Mouse (Mus musculus) limb, embryonic 15.5 days (tissue): ENCODE measurements around the gene Prlhr. TPM values are rescaled to one million over a fixed set of nuclear protein-coding genes. Genes with fewer than 3 reads are reported as not detected.

Source experiments
- ATAC-seq: fragments of 200-750 bp; cut with Nextera tagmentation; 2 replicates; pipeline ENCODE4 v1.8.0; 2017; ENCODE audit warnings: low read depth, moderate TSS enrichment; ENCODE audit not compliant: insufficient number of reproducible peaks, low FRiP score, low TSS enrichment
- H3K27ac ChIP-seq: fragments of 300-500 bp; sonication (generic); 2 replicates; pipeline ENCODE4 v1.5.1; 2015; ENCODE audit warnings: moderate library complexity, mild to moderate bottlenecking, inconsistent platforms
- H3K27me3 ChIP-seq: fragments of 300-500 bp; sonication (generic); 2 replicates; pipeline ENCODE4 v1.6.1; 2015; ENCODE audit warnings: inconsistent platforms
- H3K36me3 ChIP-seq: fragments of 300-500 bp; sonication (generic); 2 replicates; pipeline ENCODE4 v1.6.1; 2015; ENCODE audit warnings: inconsistent platforms
- H3K4me1 ChIP-seq: fragments of 300-500 bp; sonication (generic); 2 replicates; pipeline ENCODE4 v1.6.1; 2015; ENCODE audit warnings: inconsistent platforms
- H3K4me2 ChIP-seq: fragments of 300-500 bp; sonication (generic); 2 replicates; pipeline ENCODE4 v1.6.1; 2015; ENCODE audit warnings: mild to moderate bottlenecking, inconsistent platforms
- H3K4me3 ChIP-seq: fragments of 300-500 bp; sonication (generic); 2 replicates; pipeline ENCODE4 v1.5.1; 2015; ENCODE audit warnings: mild to moderate bottlenecking, inconsistent platforms
- H3K9ac ChIP-seq: fragments of 300-500 bp; sonication (generic); 2 replicates; pipeline ENCODE4 v1.6.1; 2015; ENCODE audit warnings: inconsistent platforms
- H3K9me3 ChIP-seq: fragments of 300-500 bp; sonication (generic); 2 replicates; pipeline ENCODE4 v1.6.1; 2016; ENCODE audit warnings: inconsistent platforms
- WGBS: fragments of 180-500 bp; shearing (Covaris S2); methylation state at CpG from one replicate; pipeline ENCODE4 v1.1.7; 2015; 5-methylcytosine and 5-hydroxymethylcytosine counted together
- polyA plus RNA-seq: library from polyadenylated mRNA; unstranded; fragments of >200 nt; fragmentation: Nextera tagmentation; extraction: Ambion mirVana; gene quantifications from 2 replicates; pipeline ENCODE4 v1.2.1, GENCODE M21; 2015

The Prlhr gene
- polyA plus RNA-seq, 1 experiment from 2014 or later, result not detected

DNA sequence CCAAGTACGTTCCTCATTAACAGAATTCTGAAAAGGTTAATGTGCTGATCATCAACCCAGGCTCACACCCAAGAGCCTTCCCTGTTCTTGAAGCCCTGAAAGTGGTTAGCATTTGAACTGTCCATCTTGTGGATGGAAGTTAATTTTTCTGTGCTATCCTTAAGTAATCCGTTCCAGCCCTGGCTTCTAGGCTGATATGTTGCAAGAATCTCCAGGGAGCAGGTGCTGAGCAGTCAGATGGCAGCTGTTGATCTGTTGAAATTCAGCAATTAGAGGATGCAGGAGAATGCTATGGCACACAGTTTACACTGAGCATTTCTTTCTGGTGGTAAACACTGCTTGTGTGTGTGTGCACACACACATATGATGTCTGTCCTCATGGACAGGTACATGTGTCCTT, 2.4 kb downstream of the Prlhr start:
- no peaks in the 10 kb centered on the region for H3K9me3 ChIP-seq
- peaks cover 42% of the 10 kb centered on the region for H3K27me3 ChIP-seq
- H3K4me2 ChIP-seq, result no peak overlapping the region
- ATAC-seq, result no peak
- 59% methylated on average over 2 of the region's 2 CpGs for WGBS
- H3K36me3 ChIP-seq, result no peaks in the 10 kb centered on the region
- H3K9ac ChIP-seq, result no peak overlapping the region
- H3K4me1 ChIP-seq, result peaks cover 28% of the 10 kb centered on the region
- H3K27ac ChIP-seq, result no peak overlapping the region
- no peak overlapping the region for H3K4me3 ChIP-seq

DNA sequence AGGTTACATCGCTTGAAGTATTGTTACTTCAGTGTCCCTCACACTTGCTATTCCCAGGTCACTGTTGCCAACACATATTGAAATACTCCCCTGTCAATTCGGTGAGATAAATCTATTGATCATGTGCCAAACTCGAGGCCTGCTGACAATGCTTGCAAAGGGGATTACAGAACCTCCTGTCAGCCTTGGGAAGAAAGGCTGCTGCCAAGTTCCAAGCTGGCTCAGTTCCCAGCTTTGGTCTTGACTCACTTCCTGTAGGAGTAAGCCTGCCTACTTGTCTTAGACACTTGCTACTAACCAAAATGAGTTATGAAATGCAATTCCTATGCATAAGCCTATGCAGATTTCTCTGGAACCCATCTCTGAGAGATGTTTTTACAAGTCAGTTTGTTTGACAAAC, 4.2 kb downstream of the Prlhr start:
- Histone ChIP-seq H3K4me2 (no peak overlapping the region), H3K9me3 (no peaks in the 10 kb centered on the region), H3K36me3 (no peaks in the 10 kb centered on the region), H3K27ac (peak overlapping the region; percentile 43; the same call in 1 of the 2 replicates), H3K4me1 (peaks cover 28% of the 10 kb centered on the region), H3K9ac (no peak overlapping the region), H3K4me3 (no peak overlapping the region), H3K27me3 (peaks cover 34% of the 10 kb centered on the region)
- no peak for ATAC-seq
- 23% methylated on average over 3 of the region's 3 CpGs for WGBS

DNA sequence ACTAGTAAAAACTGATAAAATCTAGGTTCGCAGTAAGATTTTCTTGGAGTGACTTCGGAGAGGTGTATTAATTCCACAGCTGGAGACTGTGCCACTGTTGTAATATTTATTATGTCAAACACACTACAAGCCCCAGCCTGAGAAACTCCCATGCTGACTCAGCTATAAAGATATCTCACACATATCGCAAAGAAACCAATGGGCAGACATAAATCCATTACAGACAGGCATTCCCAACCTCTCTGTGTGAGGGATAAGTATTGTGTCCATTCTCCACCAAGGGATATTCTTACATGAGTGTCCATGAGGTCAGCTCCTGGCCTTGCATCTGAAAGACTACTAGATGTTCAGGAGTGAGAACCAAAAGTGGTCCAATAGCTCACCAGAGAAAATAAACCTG, 4.7 kb downstream of the Prlhr start:
- ATAC-seq, result no peak
- 63% methylated on average over 3 of the region's 3 CpGs for WGBS
- H3K4me3 ChIP-seq, result no peak overlapping the region

DNA sequence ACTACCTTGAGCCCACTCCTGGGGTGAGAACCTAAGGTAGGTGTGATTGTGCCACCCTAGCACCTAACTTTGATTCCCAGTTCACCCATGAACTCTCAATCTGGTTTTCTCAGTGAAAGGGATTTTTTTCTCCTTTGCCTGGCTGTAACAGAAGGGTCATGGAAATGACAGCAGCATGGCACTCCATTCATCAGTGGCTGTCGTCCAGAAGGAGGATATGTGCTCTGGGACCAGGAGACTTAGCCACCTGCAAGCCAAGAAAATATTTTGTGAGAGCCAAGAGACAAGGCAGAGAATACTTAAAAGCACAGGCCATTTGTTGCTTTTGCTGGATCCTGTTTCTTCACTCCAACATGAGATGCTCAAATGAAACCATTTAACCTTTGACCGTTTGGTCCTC, 6.6 kb downstream of the Prlhr start:
- Histone ChIP-seq H3K4me2 (no peak overlapping the region), H3K27me3 (peaks cover 11% of the 10 kb centered on the region), H3K9ac (no peak overlapping the region), H3K36me3 (no peaks in the 10 kb centered on the region), H3K27ac (no peak overlapping the region), H3K9me3 (no peaks in the 10 kb centered on the region), H3K4me1 (peaks cover 10% of the 10 kb centered on the region; the same call in 1 of the 2 replicates), H3K4me3 (no peak overlapping the region)
- 49% methylated on average over 2 of the region's 2 CpGs for WGBS
- no peak for ATAC-seq

More for the DNA sequence above, 4.7 kb downstream of the Prlhr start:
- Histone ChIP-seq H3K27ac (peak overlapping the region; percentile 43; the same call in 1 of the 2 replicates), H3K9me3 (no peaks in the 10 kb centered on the region), H3K4me2 (no peak overlapping the region), H3K27me3 (peaks cover 30% of the 10 kb centered on the region), H3K9ac (no peak overlapping the region), H3K4me1 (peaks cover 25% of the 10 kb centered on the region), H3K36me3 (no peaks in the 10 kb centered on the region)

DNA sequence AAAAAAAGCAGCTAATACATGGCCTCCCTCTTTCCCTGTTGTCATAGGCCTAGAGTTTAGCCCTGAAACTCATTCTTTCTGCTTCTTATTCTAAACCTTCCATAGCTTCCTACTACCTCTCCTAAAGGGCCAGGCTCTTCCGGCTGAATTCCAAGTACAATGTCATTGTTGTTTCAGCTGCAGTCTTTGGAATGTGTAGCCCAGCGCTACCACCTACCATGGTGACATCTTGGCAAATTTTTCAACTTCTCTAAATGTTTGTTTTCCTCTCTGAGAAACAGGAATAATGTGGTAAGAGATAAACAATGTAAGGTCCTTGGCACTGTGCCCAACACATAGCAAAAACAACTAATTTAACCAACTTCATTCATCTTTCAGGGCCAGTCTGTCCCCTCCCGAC, 8.4 kb downstream of the Prlhr start:
- 57% methylated on average over 3 of the region's 3 CpGs for WGBS
- Histone ChIP-seq H3K36me3 (no peaks in the 10 kb centered on the region), H3K27ac (no peak overlapping the region), H3K9ac (no peak overlapping the region), H3K9me3 (no peaks in the 10 kb centered on the region), H3K4me3 (no peak overlapping the region), H3K4me1 (peaks cover 10% of the 10 kb centered on the region; the same call in 1 of the 2 replicates), H3K27me3 (no peaks in the 10 kb centered on the region), H3K4me2 (no peak overlapping the region)
- ATAC-seq, result no peak

DNA sequence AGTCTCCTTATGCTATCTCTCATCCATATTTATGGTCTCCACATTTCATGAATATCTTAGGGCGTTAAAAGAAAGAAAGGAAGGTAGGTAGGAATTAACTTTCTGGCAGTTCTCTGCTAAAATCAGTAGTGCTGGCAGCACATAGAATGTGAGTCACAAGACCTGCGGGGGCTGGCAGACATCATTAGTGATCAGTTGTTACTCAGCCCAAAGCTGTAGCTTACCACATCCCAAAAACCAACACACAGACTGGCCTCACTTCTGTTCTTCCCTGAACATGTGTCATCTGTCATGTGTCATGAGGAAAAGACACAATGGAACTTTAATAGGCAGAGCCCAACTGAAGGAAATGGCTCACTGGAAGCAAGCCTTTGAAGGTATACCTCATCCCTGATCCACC, 9.0 kb downstream of the Prlhr start:
- H3K27me3 ChIP-seq, result no peaks in the 10 kb centered on the region
- no peak for ATAC-seq

DNA sequence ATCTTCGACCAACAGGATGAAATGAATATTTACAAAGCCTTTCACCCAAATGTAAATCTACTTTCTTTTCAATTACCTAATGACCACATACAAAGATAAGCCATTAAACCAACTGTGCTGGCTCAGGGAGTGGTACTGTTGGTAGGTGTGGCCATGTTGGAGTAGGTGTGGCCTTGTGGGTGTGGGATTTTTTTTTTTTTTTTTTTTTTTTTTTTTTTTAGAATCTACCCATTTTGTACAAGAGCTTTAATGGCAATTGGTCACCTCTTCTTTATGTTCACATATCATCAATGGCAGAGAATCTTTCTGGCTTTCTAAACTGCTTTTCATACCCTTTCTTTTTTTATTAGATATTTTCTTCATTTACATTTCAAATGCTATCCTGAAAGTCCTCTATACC, 12.3 kb downstream of the Prlhr start:
- H3K4me2 ChIP-seq, result no peak overlapping the region
- H3K4me3 ChIP-seq, result no peak overlapping the region
- no peak overlapping the region for H3K9ac ChIP-seq
- no peak overlapping the region for H3K27ac ChIP-seq
- no peaks in the 10 kb centered on the region for H3K27me3 ChIP-seq
- WGBS, result 90% methylated on average over 1 of the region's 1 CpGs
- H3K9me3 ChIP-seq, result no peaks in the 10 kb centered on the region
- no peaks in the 10 kb centered on the region for H3K4me1 ChIP-seq
- H3K36me3 ChIP-seq, result no peaks in the 10 kb centered on the region
- no peak for ATAC-seq

More for the DNA sequence above, 9.0 kb downstream of the Prlhr start:
- Histone ChIP-seq H3K4me3 (no peak overlapping the region), H3K4me2 (no peak overlapping the region), H3K27ac (no peak overlapping the region), H3K4me1 (peaks cover 9% of the 10 kb centered on the region; the same call in 1 of the 2 replicates), H3K9ac (no peak overlapping the region), H3K36me3 (no peaks in the 10 kb centered on the region), H3K9me3 (no peaks in the 10 kb centered on the region)
- WGBS, result 73% methylated on average over 2 of the region's 2 CpGs

DNA sequence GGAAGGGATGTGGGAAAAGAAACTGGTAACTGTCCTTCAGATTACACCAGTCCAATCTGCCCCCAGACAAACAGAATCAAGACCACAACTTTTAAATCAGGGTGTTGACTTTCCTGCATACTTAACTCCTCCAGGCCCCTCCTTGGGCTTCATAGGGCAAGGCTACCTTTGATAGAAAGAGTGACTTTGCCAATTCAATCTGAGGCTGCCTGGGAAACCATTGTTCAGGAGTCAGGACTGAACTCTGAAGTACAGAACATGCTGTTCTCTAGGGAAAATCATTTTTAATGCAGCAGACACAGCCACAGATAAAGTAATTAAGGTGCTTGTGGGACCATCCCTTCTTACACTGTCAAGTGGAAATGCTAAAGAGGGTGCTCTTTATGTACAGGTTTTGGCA, 27.6 kb downstream of the Prlhr start:
- Histone ChIP-seq H3K4me1 (no peaks in the 10 kb centered on the region), H3K27me3 (no peaks in the 10 kb centered on the region), H3K36me3 (no peaks in the 10 kb centered on the region), H3K4me2 (no peak overlapping the region), H3K27ac (no peak overlapping the region), H3K9ac (no peak overlapping the region), H3K9me3 (no peaks in the 10 kb centered on the region), H3K4me3 (no peak overlapping the region)
- ATAC-seq, result no peak

DNA sequence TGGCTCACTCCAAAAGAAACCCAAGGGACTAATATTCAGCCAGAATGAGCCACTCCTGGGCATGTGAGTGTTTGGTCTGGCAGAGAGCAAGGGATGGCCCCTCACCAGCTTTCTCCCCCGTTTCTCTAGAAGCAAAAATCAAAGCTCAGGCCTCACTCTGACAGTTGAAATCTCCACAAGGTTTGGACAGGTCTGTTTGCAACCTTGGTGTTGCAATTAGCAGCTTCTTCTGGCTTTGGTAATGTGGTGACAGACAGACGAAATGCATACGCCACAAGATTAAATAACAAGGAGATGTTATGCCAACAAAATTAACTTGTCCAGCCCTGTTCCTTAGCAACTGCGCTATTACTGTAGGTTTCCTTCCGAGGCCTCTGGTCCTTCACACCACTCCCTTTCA, 28.0 kb downstream of the Prlhr start:
- H3K9ac ChIP-seq, result no peak overlapping the region
- H3K9me3 ChIP-seq, result no peaks in the 10 kb centered on the region
- H3K4me3 ChIP-seq, result no peak overlapping the region
- H3K4me1 ChIP-seq, result no peaks in the 10 kb centered on the region
- H3K36me3 ChIP-seq, result no peaks in the 10 kb centered on the region
- ATAC-seq, result no peak
- H3K27ac ChIP-seq, result no peak overlapping the region
- H3K4me2 ChIP-seq, result no peak overlapping the region
- 39% methylated on average over 5 of the region's 5 CpGs for WGBS
- no peaks in the 10 kb centered on the region for H3K27me3 ChIP-seq

DNA sequence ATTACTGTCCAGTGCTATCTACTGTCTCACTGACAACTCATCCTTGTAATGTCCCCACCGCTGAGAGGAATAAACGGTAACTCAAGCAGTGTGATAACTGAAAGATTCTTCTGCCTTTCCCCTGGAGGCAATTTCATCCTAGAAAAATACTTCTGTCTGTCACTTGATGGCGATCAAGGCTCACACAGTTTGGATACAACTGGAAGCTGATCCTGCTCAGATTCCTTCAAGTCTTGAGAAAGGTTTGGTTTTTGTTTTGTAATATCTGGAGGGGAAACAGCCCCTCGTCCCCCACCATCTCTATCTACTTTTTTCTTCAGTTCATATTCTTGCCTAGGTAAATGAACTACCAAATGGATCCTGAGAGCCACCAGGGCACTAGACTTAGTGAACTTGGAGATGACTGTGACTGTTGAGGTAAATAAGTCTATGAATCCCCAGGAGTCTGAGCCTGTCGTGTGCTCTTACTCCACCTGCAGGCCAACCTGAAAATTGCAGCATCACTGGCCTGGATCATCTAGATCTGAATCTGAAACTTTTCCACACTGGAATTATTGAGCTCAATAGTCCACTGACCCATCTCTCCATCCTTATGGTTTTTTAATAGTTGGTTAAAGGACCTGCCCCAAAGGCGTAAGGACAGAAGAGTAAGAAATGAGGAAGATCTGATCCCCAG, 30.4 kb downstream of the Prlhr start:
- Histone ChIP-seq H3K27me3 (no peaks in the 10 kb centered on the region; the same call in 1 of the 2 replicates), H3K4me2 (no peak overlapping the region), H3K9me3 (no peaks in the 10 kb centered on the region), H3K27ac (no peak overlapping the region), H3K4me1 (no peaks in the 10 kb centered on the region), H3K4me3 (no peak overlapping the region), H3K36me3 (no peaks in the 10 kb centered on the region), H3K9ac (no peak overlapping the region)
- WGBS, result 51% methylated on average over 6 of the region's 6 CpGs
- no peak for ATAC-seq

DNA sequence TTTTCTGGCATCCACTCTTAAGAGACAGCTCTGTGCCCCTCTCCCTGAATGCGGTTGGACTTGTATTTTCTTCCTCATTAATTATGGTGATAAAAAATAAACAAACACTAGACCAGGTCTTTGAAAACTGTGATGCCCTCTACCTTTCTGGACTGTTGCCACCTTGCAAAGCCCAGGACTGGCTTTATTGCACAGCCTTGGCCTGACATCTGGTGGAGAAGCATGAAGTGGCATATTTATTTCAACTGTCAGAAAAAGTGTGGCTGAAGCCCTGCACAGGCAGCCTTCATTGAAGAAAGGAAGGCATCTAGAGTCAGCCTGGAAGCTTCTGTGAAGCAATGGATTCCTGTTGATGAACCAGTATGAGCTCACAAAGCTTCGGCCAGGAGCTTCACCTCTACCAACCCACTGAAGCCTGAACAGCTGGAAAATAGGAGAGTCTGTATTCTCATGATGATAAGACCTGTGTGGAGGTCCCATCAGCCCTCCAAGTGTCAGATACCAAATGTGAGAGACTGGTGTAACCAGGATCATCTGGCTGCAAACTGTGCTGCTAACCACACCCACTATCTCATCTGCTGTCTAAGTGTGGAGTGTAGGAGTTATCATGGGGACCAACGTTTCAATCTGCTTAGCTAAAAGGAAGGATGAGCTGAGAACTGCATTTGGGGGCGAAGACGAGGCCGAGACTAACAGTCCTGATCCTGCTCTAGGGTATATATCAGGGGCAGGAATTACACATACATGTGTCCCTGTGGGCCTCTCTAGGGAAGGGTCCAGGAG, 35.6 kb downstream of the Prlhr start:
- no peak for ATAC-seq
- Histone ChIP-seq H3K9ac (no peak overlapping the region), H3K4me1 (no peaks in the 10 kb centered on the region), H3K27me3 (no peaks in the 10 kb centered on the region; the same call in 1 of the 2 replicates), H3K36me3 (no peaks in the 10 kb centered on the region), H3K9me3 (no peaks in the 10 kb centered on the region), H3K4me2 (no peak overlapping the region), H3K4me3 (no peak overlapping the region), H3K27ac (no peak overlapping the region)
- WGBS, result 74% methylated on average over 6 of the region's 6 CpGs

DNA sequence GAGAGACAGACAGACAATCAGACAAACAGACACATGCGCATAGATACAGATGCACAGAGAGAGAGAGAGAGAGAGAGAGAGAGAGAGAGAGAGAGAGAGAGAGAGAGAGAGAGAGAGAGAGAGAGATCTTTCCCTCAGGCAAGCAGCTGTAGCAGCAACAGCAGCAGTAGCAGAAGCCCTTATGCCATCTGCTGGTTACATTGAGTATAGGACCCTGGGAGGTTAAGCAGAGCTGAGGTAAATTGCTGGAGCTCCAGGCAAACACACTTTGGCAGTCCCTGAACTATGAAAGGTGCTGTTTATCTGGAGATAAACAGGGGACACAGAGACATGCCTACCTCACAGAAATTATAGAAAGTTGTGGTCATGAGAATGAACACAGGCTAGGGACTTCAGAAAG, 50.5 kb downstream of the Prlhr start:
- Histone ChIP-seq H3K27ac (no peak overlapping the region), H3K27me3 (no peaks in the 10 kb centered on the region), H3K9ac (no peak overlapping the region), H3K4me3 (no peak overlapping the region), H3K9me3 (no peaks in the 10 kb centered on the region), H3K4me1 (no peaks in the 10 kb centered on the region), H3K36me3 (no peaks in the 10 kb centered on the region), H3K4me2 (no peak overlapping the region)
- 50% methylated on average over 1 of the region's 1 CpGs for WGBS
- no peak for ATAC-seq
